ENCODE assay signal across 8 mouse cellular contexts in the genomic region with DNA sequence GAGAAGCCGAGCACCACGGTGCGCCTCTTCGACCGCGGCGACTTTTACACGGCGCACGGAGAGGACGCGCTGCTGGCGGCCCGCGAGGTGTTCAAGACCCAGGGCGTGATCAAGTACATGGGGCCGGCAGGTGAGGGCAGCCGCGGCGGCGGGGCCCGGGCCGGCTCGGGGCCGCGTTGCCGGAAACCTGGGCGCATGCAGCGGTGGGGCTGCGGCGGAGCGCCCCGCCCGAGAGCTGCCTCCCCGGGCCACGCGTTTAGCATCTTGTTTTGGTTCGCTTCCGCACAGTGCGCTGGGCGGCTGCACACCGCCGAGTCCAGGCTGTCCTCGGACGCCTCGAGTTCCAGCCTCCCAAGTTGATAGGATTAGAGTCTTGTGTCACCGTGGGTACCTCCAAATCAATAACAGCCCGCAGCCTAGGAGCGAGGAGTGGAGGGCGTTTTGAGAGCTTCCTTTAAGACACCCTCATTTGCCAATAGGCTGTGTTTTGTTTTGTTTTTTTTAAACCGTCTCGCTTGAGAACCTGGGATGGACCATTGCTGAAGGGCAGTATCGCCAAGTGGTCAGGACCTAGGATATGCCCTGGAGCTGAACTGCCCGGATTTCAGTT. TPM values are rescaled to one million over a fixed set of nuclear protein-coding genes. Genes with fewer than 3 reads are reported as not detected.
DNase-seq lines count a peak whose midpoint lies in the region; ATAC-seq and TF ChIP-seq lines count a peak whose summit lies in the region.

No protein-coding gene starts in this region.

- H3K9me3 ChIP-seq in limb, embryonic 14.5 days (ENCODE audit: control insufficient read depth, low read length): no peaks in the 10 kb centered on the region
- H3K9me3 ChIP-seq in midbrain, embryonic 14.5 days (ENCODE audit: control insufficient read depth, low read length): no peaks in the 10 kb centered on the region
- H3K9me3 ChIP-seq in stomach, postnatal 0 days (ENCODE audit: control insufficient read depth, low read length): no peaks in the 10 kb centered on the region

- DNase-seq in testis, postnatal 10 days (ENCODE audit: low spot score): no peak
- peak; percentile 53 for DNase-seq in brain, embryonic 14.5 days (ENCODE audit: low read depth)
- DNase-seq in forelimb bud, embryonic 11.5 days (ENCODE audit: low read depth, low spot score): peak; percentile 12
- DNase-seq in limb, embryonic 14.5 days (ENCODE audit: low spot score): no peak
- peak; percentile 58 for DNase-seq in midbrain, embryonic 14.5 days
- no peak for DNase-seq in stomach, postnatal 0 days (ENCODE audit: low spot score)
- DNase-seq in testis, postnatal 14 days (ENCODE audit: low spot score): no peak

- peaks cover 2% of the 10 kb centered on the region; the same call in 1 of the 2 replicates for H3K4me1 ChIP-seq in testis, adult 2 months (ENCODE audit: control insufficient read depth, insufficient read depth, low read length)
- H3K4me1 ChIP-seq in limb, embryonic 14.5 days (ENCODE audit: control insufficient read depth, insufficient read depth, low read length): peaks cover 10% of the 10 kb centered on the region; the same call in 1 of the 2 replicates
- H3K4me1 ChIP-seq in midbrain, embryonic 14.5 days (ENCODE audit: control insufficient read depth, insufficient read depth, low read length): peaks cover 23% of the 10 kb centered on the region
- no peaks in the 10 kb centered on the region for H3K4me1 ChIP-seq in stomach, postnatal 0 days (replicated peaks; ENCODE audit: control insufficient read depth, insufficient read depth)

- H3K9ac ChIP-seq in limb, embryonic 14.5 days (ENCODE audit: low read depth, low read length, severe bottlenecking): peak overlapping the region; percentile 84
- peak overlapping the region; percentile 80 for H3K9ac ChIP-seq in midbrain, embryonic 14.5 days (replicated peaks; ENCODE audit: low read length)
- peak overlapping the region; percentile 77 for H3K9ac ChIP-seq in stomach, postnatal 0 days (ENCODE audit: low read length)

- WGBS in limb, embryonic 14.5 days: under 1% methylated on average over 33 of the region's 54 CpGs
- WGBS in midbrain, embryonic 14.5 days: under 1% methylated on average over 54 of the region's 54 CpGs
- under 1% methylated on average over 50 of the region's 54 CpGs for WGBS in stomach, postnatal 0 days

- no peaks in the 10 kb centered on the region for H3K27me3 ChIP-seq in testis, adult 2 months (ENCODE audit: control insufficient read depth, insufficient read depth, low read length)
- no peaks in the 10 kb centered on the region for H3K27me3 ChIP-seq in limb, embryonic 14.5 days (ENCODE audit: control insufficient read depth, insufficient read depth, low read length)
- H3K27me3 ChIP-seq in midbrain, embryonic 14.5 days (ENCODE audit: control insufficient read depth, insufficient read depth, low read length): no peaks in the 10 kb centered on the region
- no peaks in the 10 kb centered on the region for H3K27me3 ChIP-seq in stomach, postnatal 0 days (ENCODE audit: control insufficient read depth, insufficient read depth, low read length)

- no peak for TF ChIP-seq CTCF in testis, adult 2 months (IDR thresholded peaks at IDR 0.05; ENCODE audit: control insufficient read depth, insufficient read depth, insufficient replicate concordance, low read depth, low read length)
- TF ChIP-seq CTCF in brain, embryonic 14.5 days (IDR thresholded peaks at IDR 0.05; ENCODE audit: borderline replicate concordance, extremely low read depth, insufficient read depth, insufficient read length): no peak
- TF ChIP-seq CTCF in stomach, postnatal 0 days (IDR thresholded peaks at IDR 0.05; ENCODE audit: low read depth): no peak

- H3K4me2 ChIP-seq in limb, embryonic 14.5 days (replicated peaks; ENCODE audit: low read depth, low read length, severe bottlenecking): peak overlapping the region; percentile 55
- H3K4me2 ChIP-seq in midbrain, embryonic 14.5 days (ENCODE audit: low read length): peak overlapping the region; percentile 82
- H3K4me2 ChIP-seq in stomach, postnatal 0 days (replicated peaks; ENCODE audit: low read depth): peak overlapping the region; percentile 85

- TF ChIP-seq POLR2A in testis, adult 2 months (IDR thresholded peaks at IDR 0.05; ENCODE audit: control insufficient read depth, low read depth, low read length): no peak
- no peak for TF ChIP-seq POLR2A in brain, embryonic 14.5 days (IDR thresholded peaks at IDR 0.05; ENCODE audit: borderline replicate concordance, extremely low read depth, insufficient read depth, insufficient read length, poor library complexity, severe bottlenecking)
- TF ChIP-seq POLR2A in limb, embryonic 14.5 days (IDR thresholded peaks at IDR 0.05; ENCODE audit: borderline replicate concordance, extremely low read depth, insufficient read depth, insufficient read length): no peak

- H3K4me3 ChIP-seq in testis, adult 2 months (ENCODE audit: control insufficient read depth, low read depth, low read length): peak overlapping the region; percentile 93
- peak overlapping the region; percentile 95 for H3K4me3 ChIP-seq in limb, embryonic 14.5 days (replicated peaks; ENCODE audit: low read length)
- H3K4me3 ChIP-seq in midbrain, embryonic 14.5 days (replicated peaks; ENCODE audit: low read depth, low read length): peak overlapping the region; percentile 92
- H3K4me3 ChIP-seq in stomach, postnatal 0 days (ENCODE audit: low read depth, low read length): peak overlapping the region; percentile 91

- peak overlapping the region; percentile 19 for H3K27ac ChIP-seq in testis, adult 2 months (ENCODE audit: control insufficient read depth, insufficient read depth, low read depth, low read length)
- peak overlapping the region; percentile 71 for H3K27ac ChIP-seq in limb, embryonic 14.5 days (replicated peaks; ENCODE audit: low read depth, low read length)
- peak overlapping the region; percentile 90 for H3K27ac ChIP-seq in midbrain, embryonic 14.5 days (replicated peaks; ENCODE audit: low read depth, low read length)
- H3K27ac ChIP-seq in stomach, postnatal 0 days (replicated peaks): peak overlapping the region; percentile 80

- peak; percentile 60 for ATAC-seq in limb, embryonic 14.5 days (ENCODE audit: low FRiP score, low read depth)
- ATAC-seq in midbrain, embryonic 14.5 days (ENCODE audit: low FRiP score, low TSS enrichment): peak; percentile 64
- ATAC-seq in stomach, postnatal 0 days (ENCODE audit: low FRiP score, low TSS enrichment): peak; percentile 52

- no peak for TF ChIP-seq EP300 in stomach, postnatal 0 days (optimal IDR thresholded peaks at IDR 0.05)

- H3K36me3 ChIP-seq in testis, adult 2 months (ENCODE audit: control insufficient read depth, insufficient read depth, low read length): no peaks in the 10 kb centered on the region
- H3K36me3 ChIP-seq in limb, embryonic 14.5 days (ENCODE audit: control insufficient read depth, insufficient read depth, low read length): no peaks in the 10 kb centered on the region
- H3K36me3 ChIP-seq in midbrain, embryonic 14.5 days (ENCODE audit: control insufficient read depth, insufficient read depth, low read length): no peaks in the 10 kb centered on the region
- H3K36me3 ChIP-seq in stomach, postnatal 0 days (ENCODE audit: control insufficient read depth, insufficient read depth, low read length): no peaks in the 10 kb centered on the region

RNA-seq across cellular contexts. Expression of a gene that starts 0.7 kb away (rescaled TPM):
- polyA plus RNA-seq in testis, adult 2 months (2012; rRNA removed): 3.0 and 4.0 TPM in 2 replicates
- polyA plus RNA-seq in brain, embryonic 14.5 days (2012; rRNA removed): 38.3 and 39.1 TPM in 2 replicates
- polyA plus RNA-seq in limb, embryonic 14.5 days (2012; rRNA removed): 29.0 and 33.8 TPM in 2 replicates
- 40.5 and 47.5 TPM in 2 replicates for polyA plus RNA-seq in limb, embryonic 14.5 days (2014; fragmentation: Nextera tagmentation; extraction: Ambion mirVana)
- polyA plus RNA-seq in midbrain, embryonic 14.5 days (2014; fragmentation: Nextera tagmentation; extraction: Ambion mirVana): 41.4 and 54.4 TPM in 2 replicates
- 21.6 and 22.7 TPM in 2 replicates for polyA plus RNA-seq in stomach, postnatal 0 days (2015; fragmentation: Nextera tagmentation; extraction: Ambion mirVana)

RNA-seq across cellular contexts. Expression of a gene that starts 37.0 kb away (rescaled TPM):
- 17.8 and 20.2 TPM in 2 replicates for polyA plus RNA-seq in testis, adult 2 months (2012; rRNA removed)
- 4.0 and 4.3 TPM in 2 replicates for polyA plus RNA-seq in brain, embryonic 14.5 days (2012; rRNA removed)
- 27.3 and 34.9 TPM in 2 replicates for polyA plus RNA-seq in limb, embryonic 14.5 days (2012; rRNA removed)
- 71.3 and 74.3 TPM in 2 replicates for polyA plus RNA-seq in limb, embryonic 14.5 days (2014; fragmentation: Nextera tagmentation; extraction: Ambion mirVana)
- 3.0 and 3.8 TPM in 2 replicates for polyA plus RNA-seq in midbrain, embryonic 14.5 days (2014; fragmentation: Nextera tagmentation; extraction: Ambion mirVana)
- polyA plus RNA-seq in stomach, postnatal 0 days (2015; fragmentation: Nextera tagmentation; extraction: Ambion mirVana): 308 and 316 TPM in 2 replicates

Comparison
In these comparisons a context has a peak if more than half of its experiments do, and no peak if none do; other contexts are left out.
1. H3K27ac ChIP-seq: peak in every context shown above with its lines; median percentile 90 in midbrain, embryonic 14.5 days; 80 in stomach, postnatal 0 days; 71 in limb, embryonic 14.5 days; 19 in testis, adult 2 months.
2. DNase-seq: peak in brain, embryonic 14.5 days (single experiment), forelimb bud, embryonic 11.5 days (single experiment) and midbrain, embryonic 14.5 days (single experiment); none in testis, postnatal 10 days (single experiment), limb, embryonic 14.5 days (single experiment), stomach, postnatal 0 days (single experiment) and testis, postnatal 14 days (single experiment).
3. Peak in every context shown above with its lines, with median percentiles within 50 percentile points of each other: H3K4me3 ChIP-seq, ATAC-seq, H3K4me2 ChIP-seq and H3K9ac ChIP-seq.